Mouse (Mus musculus): ENCODE results near the gene Stat2. TPM values are rescaled to one million over a fixed set of nuclear protein-coding genes. Genes with fewer than 3 reads are reported as not detected.
A peak's percentile ranks its signal among the peaks of the same experiment; 100 is the strongest.

Gene Stat2
- polyA plus RNA-seq, 1 experiment from 2014 or later: 19.3 TPM

- Histone ChIP-seq H3K27ac (peak overlapping the region; percentile 95), H3K36me3 (peaks cover 27% of the 10 kb centered on the region), H3K4me1 (replicated peaks) (peaks cover 28% of the 10 kb centered on the region), H3K9me3 (no peaks in the 10 kb centered on the region), H3K27me3 (ENCODE audit: insufficient read depth, poor library complexity, severe bottlenecking) (no peaks in the 10 kb centered on the region), H3K4me3 (peak overlapping the region; percentile 100)
- DNase-seq (ENCODE audit: low spot score): no peak
- WGBS: 28% methylated on average over 5 of the region's 5 CpGs
These were observed 68.1 kb downstream of the Stat2 start for GRCm38 (mm10) chr10:128338415-128338814.

- H3K27me3 ChIP-seq (ENCODE audit: insufficient read depth, poor library complexity, severe bottlenecking): no peaks in the 10 kb centered on the region
- no peak for DNase-seq (ENCODE audit: low spot score)
- peaks cover 28% of the 10 kb centered on the region for H3K4me1 ChIP-seq (replicated peaks)
- WGBS: 88% methylated on average over 2 of the region's 2 CpGs
- no peaks in the 10 kb centered on the region for H3K9me3 ChIP-seq
- H3K36me3 ChIP-seq: peaks cover 31% of the 10 kb centered on the region
- no peak overlapping the region for H3K27ac ChIP-seq
- H3K4me3 ChIP-seq: peak overlapping the region; percentile 100
These were observed 68.6 kb downstream of the Stat2 start for GRCm38 (mm10) chr10:128338948-128339347.

- no peak overlapping the region for H3K4me3 ChIP-seq
- no peaks in the 10 kb centered on the region for H3K9me3 ChIP-seq
- H3K27ac ChIP-seq: no peak overlapping the region
- no peak for DNase-seq (ENCODE audit: low spot score)
- 87% methylated on average over 2 of the region's 2 CpGs for WGBS
- peaks cover 38% of the 10 kb centered on the region for H3K36me3 ChIP-seq
- no peaks in the 10 kb centered on the region for H3K27me3 ChIP-seq (ENCODE audit: insufficient read depth, poor library complexity, severe bottlenecking)
- H3K4me1 ChIP-seq (replicated peaks): peaks cover 31% of the 10 kb centered on the region
These were observed 69.9 kb downstream of the Stat2 start for GRCm38 (mm10) chr10:128340257-128340656.

Other genes with a start within 250 kb of the Stat2 start
- 790 and 883 TPM in 2 replicates for gene Naca, start 235.0 kb upstream of the Stat2 start, polyA plus RNA-seq (2016; fragmentation: Nextera tagmentation; extraction: Ambion mirVana)
- gene Ptges3, start 211.6 kb upstream of the Stat2 start, polyA plus RNA-seq (2016; fragmentation: Nextera tagmentation; extraction: Ambion mirVana): 544 and 661 TPM in 2 replicates
- gene Atp5b, start 187.3 kb upstream of the Stat2 start, polyA plus RNA-seq (2016; fragmentation: Nextera tagmentation; extraction: Ambion mirVana): 2,236 and 2,265 TPM in 2 replicates
- 16.2 and 17.0 TPM in 2 replicates for gene Baz2a, start 179.0 kb upstream of the Stat2 start, polyA plus RNA-seq (2016; fragmentation: Nextera tagmentation; extraction: Ambion mirVana)
- gene Rbms2, start 90.3 kb upstream of the Stat2 start, polyA plus RNA-seq (2016; fragmentation: Nextera tagmentation; extraction: Ambion mirVana): 25.7 and 28.6 TPM in 2 replicates
- gene Gls2, start 76.1 kb upstream of the Stat2 start, polyA plus RNA-seq (2016; fragmentation: Nextera tagmentation; extraction: Ambion mirVana): 0.57 and 0.93 TPM in 2 replicates
- 27.3 and 27.5 TPM in 2 replicates for gene Spryd4, start 58.8 kb upstream of the Stat2 start, polyA plus RNA-seq (2016; fragmentation: Nextera tagmentation; extraction: Ambion mirVana)
- gene Mip, start 44.7 kb upstream of the Stat2 start, polyA plus RNA-seq (2016; fragmentation: Nextera tagmentation; extraction: Ambion mirVana): 0.22 and 0.24 TPM in 2 replicates
- gene Timeless, start 38.5 kb upstream of the Stat2 start, polyA plus RNA-seq (2016; fragmentation: Nextera tagmentation; extraction: Ambion mirVana): 65.9 and 89.7 TPM in 2 replicates
- gene Apon, start 16.5 kb upstream of the Stat2 start, polyA plus RNA-seq (2016; fragmentation: Nextera tagmentation; extraction: Ambion mirVana): 0.54 and 0.56 TPM in 2 replicates
- not detected in 2 replicates for gene Apof, start 1.9 kb upstream of the Stat2 start, polyA plus RNA-seq (2016; fragmentation: Nextera tagmentation; extraction: Ambion mirVana)
- not detected in 2 replicates for gene Il23a, start 28.2 kb downstream of the Stat2 start, polyA plus RNA-seq (2016; fragmentation: Nextera tagmentation; extraction: Ambion mirVana)
- 42.5 and 43.7 TPM in 2 replicates for gene Pan2, start 32.8 kb downstream of the Stat2 start, polyA plus RNA-seq (2016; fragmentation: Nextera tagmentation; extraction: Ambion mirVana)
- 252 and 259 TPM in 2 replicates for gene Cnpy2, start 51.9 kb downstream of the Stat2 start, polyA plus RNA-seq (2016; fragmentation: Nextera tagmentation; extraction: Ambion mirVana)
- 231 and 232 TPM in 2 replicates for gene Cs, start 67.2 kb downstream of the Stat2 start, polyA plus RNA-seq (2016; fragmentation: Nextera tagmentation; extraction: Ambion mirVana)
- 14.5 and 21.6 TPM in 2 replicates for gene Coq10a, start 98.4 kb downstream of the Stat2 start, polyA plus RNA-seq (2016; fragmentation: Nextera tagmentation; extraction: Ambion mirVana)
- 9.6 and 10.3 TPM in 2 replicates for gene Ankrd52, start 106.6 kb downstream of the Stat2 start, polyA plus RNA-seq (2016; fragmentation: Nextera tagmentation; extraction: Ambion mirVana)
- gene Slc39a5, start 130.7 kb downstream of the Stat2 start, polyA plus RNA-seq (2016; fragmentation: Nextera tagmentation; extraction: Ambion mirVana): 0.55 TPM in 1 of 2 replicates, not detected in the other
- 144 and 147 TPM in 2 replicates for gene Nabp2, start 140.9 kb downstream of the Stat2 start, polyA plus RNA-seq (2016; fragmentation: Nextera tagmentation; extraction: Ambion mirVana)
- 46.7 and 48.0 TPM in 2 replicates for gene Rnf41, start 141.1 kb downstream of the Stat2 start, polyA plus RNA-seq (2016; fragmentation: Nextera tagmentation; extraction: Ambion mirVana)
- 72.2 and 106 TPM in 2 replicates for gene Smarcc2, start 188.7 kb downstream of the Stat2 start, polyA plus RNA-seq (2016; fragmentation: Nextera tagmentation; extraction: Ambion mirVana)
- gene Myl6, start 223.6 kb downstream of the Stat2 start, polyA plus RNA-seq (2016; fragmentation: Nextera tagmentation; extraction: Ambion mirVana): 866 and 958 TPM in 2 replicates
- gene Myl6b, start 228.1 kb downstream of the Stat2 start, polyA plus RNA-seq (2016; fragmentation: Nextera tagmentation; extraction: Ambion mirVana): 2.8 TPM in 2 replicates